Mouse (Mus musculus) midbrain, postnatal 0 days (tissue): ENCODE results near the gene Pex14. TPM values are rescaled to one million over a fixed set of nuclear protein-coding genes. Genes with fewer than 3 reads are reported as not detected.

Source experiments
- ATAC-seq: fragments of 200-750 bp; cut with Nextera tagmentation; 2 replicates; pipeline ENCODE4 v1.8.0; 2017; ENCODE audit warnings: moderate number of reproducible peaks, mild to moderate bottlenecking, moderate TSS enrichment, moderate library complexity; ENCODE audit not compliant: low FRiP score
- DNase-seq: peaks from one replicate; pipeline ENCODE4 v3.0.0-alpha.2; 2015; ENCODE audit warnings: low spot score
- H3K27ac ChIP-seq: fragments of 300-500 bp; sonication (generic); 2 replicates; pipeline ENCODE4 v1.5.1; 2014; ENCODE audit warnings: low read depth, mild to moderate bottlenecking, low read length, mixed read lengths
- H3K27me3 ChIP-seq: fragments of 300-500 bp; sonication (generic); 2 replicates; pipeline ENCODE4 v1.6.1; 2014; ENCODE audit warnings: low read length, control low read depth, mixed read lengths; ENCODE audit not compliant: insufficient read depth
- H3K36me3 ChIP-seq: fragments of 300-500 bp; sonication (generic); 2 replicates; pipeline ENCODE4 v1.6.1; 2014; ENCODE audit warnings: low read length, control low read depth, mixed read lengths; ENCODE audit not compliant: insufficient read depth
- H3K4me1 ChIP-seq: fragments of 300-500 bp; sonication (generic); 2 replicates; pipeline ENCODE4 v1.6.1; 2014; ENCODE audit warnings: mild to moderate bottlenecking, control low read depth, antibody characterized with exemption, low read length, mixed read lengths; ENCODE audit not compliant: insufficient read depth
- H3K4me2 ChIP-seq: fragments of 300-500 bp; sonication (generic); 2 replicates; pipeline ENCODE4 v1.6.1; 2014; ENCODE audit warnings: low read depth, mild to moderate bottlenecking, low read length, mixed read lengths; ENCODE audit not compliant: poor library complexity, severe bottlenecking
- H3K4me3 ChIP-seq: fragments of 300-500 bp; sonication (generic); 2 replicates; pipeline ENCODE4 v1.5.1; 2014; ENCODE audit warnings: low read depth, mild to moderate bottlenecking, low read length, moderate library complexity
- H3K9ac ChIP-seq: fragments of 300-500 bp; sonication (generic); replicated peaks from 2 replicates; pipeline ENCODE4 v1.6.1; 2014; ENCODE audit warnings: mild to moderate bottlenecking, low read length, moderate library complexity, mixed read lengths; ENCODE audit not compliant: poor library complexity, severe bottlenecking
- H3K9me3 ChIP-seq: fragments of 300-500 bp; sonication (generic); 2 replicates; pipeline ENCODE4 v1.6.1; 2016; ENCODE audit warnings: low read length, control low read depth
- CTCF ChIP-seq: IDR thresholded peaks from 2 replicates; pipeline ENCODE4 v1.5.1; 2016; ENCODE audit warnings: antibody characterized with exemption, mild to moderate bottlenecking
- WGBS: fragments of 180-500 bp; shearing (Covaris S2); extraction: QIAGEN DNeasy Blood & Tissue Kit; methylation state at CpG from one replicate; pipeline ENCODE4 v1.1.7; 2014; 5-methylcytosine and 5-hydroxymethylcytosine counted together
- polyA plus RNA-seq: library from polyadenylated mRNA; unstranded; fragments of >200 nt; fragmentation: Nextera tagmentation; extraction: Ambion mirVana; gene quantifications from 2 replicates; pipeline ENCODE4 v1.2.1, GENCODE M21; 2015
- total RNA-seq: library from RNA; depleted of rRNA; stranded (reverse); fragments of >200 nt; gene quantifications from 2 replicates; pipeline ENCODE4 v1.2.3, GENCODE M21; 2014

The Pex14 gene
- total and polyA plus RNA-seq, 2 experiments from 2014 or later, result 62.5 to 74.0 TPM

DNA sequence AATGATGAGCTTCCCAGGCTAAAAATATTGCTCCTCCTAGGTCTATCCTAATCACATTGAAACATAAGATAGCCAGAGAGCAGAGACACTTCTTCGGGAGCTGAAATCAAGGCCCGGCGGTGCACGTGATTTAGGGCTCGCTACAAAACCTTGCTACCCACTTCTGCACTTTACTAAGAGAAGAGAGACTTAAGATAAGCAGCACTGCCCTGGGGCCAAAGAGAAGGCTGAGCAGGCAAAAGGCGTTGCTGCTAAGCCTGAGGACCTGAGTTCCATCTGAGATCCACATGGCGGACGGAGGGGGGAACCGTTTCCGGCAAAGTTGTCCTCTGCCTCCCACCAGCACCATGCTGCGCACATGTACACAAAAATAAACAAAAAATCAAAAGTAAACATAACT lies 1.1 kb downstream of the Pex14 start:
- Histone ChIP-seq H3K9me3 (no peaks in the 10 kb centered on the region), H3K27me3 (no peaks in the 10 kb centered on the region), H3K4me1 (peaks cover 6% of the 10 kb centered on the region; the same call in 1 of the 2 replicates), H3K4me3 (peak overlapping the region; percentile 100), H3K27ac (no peak overlapping the region), H3K4me2 (peak overlapping the region; percentile 89), H3K36me3 (no peaks in the 10 kb centered on the region), H3K9ac (peak overlapping the region; percentile 90)
- WGBS, result 25% methylated on average over 11 of the region's 11 CpGs
- no peak for DNase-seq
- no peak for TF ChIP-seq CTCF
- no peak for ATAC-seq

DNA sequence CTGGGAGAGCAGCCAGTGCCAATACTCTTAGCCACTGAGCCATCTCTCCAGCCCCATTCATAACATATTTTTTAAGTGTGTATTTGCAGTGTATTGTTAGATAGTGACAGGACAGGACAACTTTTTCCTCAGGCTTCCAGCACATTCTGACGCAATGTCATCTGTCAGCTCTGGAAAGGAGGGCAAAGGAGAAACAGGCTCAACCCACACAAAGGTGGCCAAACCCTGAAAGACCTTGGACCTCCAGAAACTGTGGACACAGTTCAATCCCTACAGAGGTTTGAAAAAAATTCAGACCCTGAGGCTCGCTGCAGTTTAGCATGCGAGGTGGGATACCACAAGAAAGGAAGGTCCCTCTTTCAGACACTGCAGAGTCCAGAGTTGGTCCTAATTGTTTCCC lies 1.7 kb downstream of the Pex14 start:
- DNase-seq (no peak), ATAC-seq (no peak)
- Histone ChIP-seq H3K9ac (no peak overlapping the region), H3K4me1 (peaks cover 6% of the 10 kb centered on the region; the same call in 1 of the 2 replicates), H3K27me3 (no peaks in the 10 kb centered on the region), H3K36me3 (no peaks in the 10 kb centered on the region), H3K4me2 (no peak overlapping the region), H3K9me3 (no peaks in the 10 kb centered on the region), H3K27ac (no peak overlapping the region), H3K4me3 (no peak overlapping the region)
- WGBS, result 83% methylated on average over 3 of the region's 3 CpGs
- no peak for TF ChIP-seq CTCF

DNA sequence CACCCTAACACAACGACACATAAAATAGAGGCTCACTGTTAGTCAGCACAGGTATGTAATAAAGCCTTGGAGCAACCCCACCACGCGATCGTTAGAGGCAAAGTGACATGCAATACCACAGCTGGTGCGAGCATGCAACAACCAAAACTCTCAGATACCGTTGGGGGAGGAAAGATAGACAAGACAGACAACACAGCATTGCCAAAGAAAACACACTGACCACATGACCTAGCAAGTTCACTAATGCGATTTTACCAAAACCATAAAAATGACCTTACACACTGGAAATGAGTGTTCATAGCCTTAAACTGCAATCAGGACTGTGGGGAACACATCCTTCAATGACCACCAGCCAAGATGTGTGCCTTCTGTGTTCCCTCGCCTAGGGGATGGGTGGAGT lies 8.3 kb downstream of the Pex14 start:
- DNase-seq (no peak), ATAC-seq (no peak)
- no peaks in the 10 kb centered on the region for H3K9me3 ChIP-seq
- H3K9ac ChIP-seq, result no peak overlapping the region
- WGBS, result 89% methylated on average over 8 of the region's 8 CpGs
- H3K27me3 ChIP-seq, result no peaks in the 10 kb centered on the region
- H3K4me1 ChIP-seq, result no peaks in the 10 kb centered on the region
- no peak overlapping the region for H3K4me3 ChIP-seq
- H3K4me2 ChIP-seq, result no peak overlapping the region
- H3K36me3 ChIP-seq, result no peaks in the 10 kb centered on the region
- H3K27ac ChIP-seq, result no peak overlapping the region
- TF ChIP-seq CTCF, result no peak

DNA sequence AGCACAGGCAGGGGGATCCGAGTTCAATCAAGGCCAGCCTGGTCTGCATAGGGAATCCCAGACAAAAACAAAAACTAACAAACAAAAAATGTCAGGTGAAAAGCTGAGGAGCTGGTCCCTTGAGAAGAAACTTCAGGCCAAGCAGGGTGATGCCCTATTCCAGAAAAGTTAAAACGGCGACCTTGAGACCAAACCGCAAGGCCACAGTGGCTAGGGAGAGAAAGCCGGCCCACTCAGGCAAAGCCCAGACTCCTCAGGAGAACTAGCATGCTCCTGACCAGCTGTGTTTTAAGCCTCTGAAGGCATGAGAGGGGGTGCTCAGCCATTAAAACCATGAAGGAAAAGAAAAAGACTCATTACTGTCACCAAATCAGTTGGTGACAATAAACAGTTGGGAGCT lies 14.3 kb downstream of the Pex14 start:
- Histone ChIP-seq H3K27ac (no peak overlapping the region), H3K4me3 (no peak overlapping the region), H3K4me1 (no peaks in the 10 kb centered on the region), H3K27me3 (no peaks in the 10 kb centered on the region), H3K4me2 (no peak overlapping the region), H3K9me3 (no peaks in the 10 kb centered on the region), H3K36me3 (no peaks in the 10 kb centered on the region), H3K9ac (no peak overlapping the region)
- ATAC-seq, result no peak
- no peak for TF ChIP-seq CTCF
- 78% methylated on average over 5 of the region's 5 CpGs for WGBS
- DNase-seq, result no peak

DNA sequence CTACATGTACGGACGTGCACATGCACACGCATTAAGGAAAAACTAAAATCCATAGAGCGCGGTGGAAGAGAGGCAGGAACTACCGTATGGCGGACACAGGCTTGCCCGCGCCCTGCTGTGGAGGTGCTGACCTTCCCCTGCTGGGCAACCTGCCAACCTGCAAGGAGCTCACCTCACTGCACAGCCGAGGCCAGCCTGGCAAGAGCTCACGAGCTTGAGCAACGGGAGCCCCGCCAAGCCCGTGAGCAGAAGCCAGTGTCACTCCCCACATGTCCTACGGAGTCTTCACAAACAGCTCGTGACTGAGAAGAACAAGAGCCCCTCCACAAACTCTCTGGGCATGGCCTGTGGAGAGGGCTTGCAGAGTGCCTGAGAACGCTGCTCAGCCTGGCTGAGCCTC lies 18.1 kb downstream of the Pex14 start:
- Histone ChIP-seq H3K36me3 (no peaks in the 10 kb centered on the region), H3K4me2 (no peak overlapping the region), H3K27me3 (no peaks in the 10 kb centered on the region), H3K9ac (no peak overlapping the region), H3K27ac (no peak overlapping the region), H3K9me3 (no peaks in the 10 kb centered on the region), H3K4me1 (no peaks in the 10 kb centered on the region), H3K4me3 (no peak overlapping the region)
- WGBS, result 63% methylated on average over 17 of the region's 17 CpGs
- ATAC-seq, result no peak
- peak; percentile 51 for DNase-seq
- no peak for TF ChIP-seq CTCF

DNA sequence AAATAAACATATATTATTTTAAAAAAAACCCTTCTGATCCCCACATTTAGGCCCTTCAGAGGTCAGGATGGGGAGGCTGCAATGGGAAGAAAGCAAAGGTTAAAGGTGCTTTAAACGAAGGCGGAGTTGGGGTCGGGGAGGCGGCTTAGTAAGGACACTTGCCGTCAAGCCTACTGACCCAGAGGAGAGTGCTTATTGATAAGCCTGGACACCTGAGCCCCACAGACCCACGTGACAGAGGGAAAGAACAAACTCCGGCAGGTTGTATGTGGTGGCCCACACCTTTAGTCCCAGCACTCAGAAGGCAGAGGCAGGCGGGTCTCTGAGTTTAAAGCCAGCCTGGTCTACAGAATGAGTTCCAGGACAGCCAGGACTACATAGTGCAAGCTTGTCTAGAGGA lies 19.6 kb downstream of the Pex14 start:
- no peak overlapping the region for H3K9ac ChIP-seq
- WGBS, result 91% methylated on average over 8 of the region's 8 CpGs
- H3K27me3 ChIP-seq, result no peaks in the 10 kb centered on the region
- TF ChIP-seq CTCF, result no peak
- ATAC-seq (no peak), DNase-seq (no peak)
- H3K36me3 ChIP-seq, result no peaks in the 10 kb centered on the region
- no peaks in the 10 kb centered on the region for H3K4me1 ChIP-seq
- H3K9me3 ChIP-seq, result no peaks in the 10 kb centered on the region
- H3K27ac ChIP-seq, result no peak overlapping the region
- H3K4me3 ChIP-seq, result no peak overlapping the region
- H3K4me2 ChIP-seq, result no peak overlapping the region
